Mouse (Mus musculus) cerebellum, adult 18-20 months (tissue): Measurements from ENCODE around the gene Rasl11b.
A peak's percentile ranks its signal among the peaks of the same experiment; 100 is the strongest.

Source experiments
- DNase-seq, 2 experiments: peaks; one replicate each; pipeline ENCODE4 v3.0.0; 2021

The Rasl11b gene

DNA sequence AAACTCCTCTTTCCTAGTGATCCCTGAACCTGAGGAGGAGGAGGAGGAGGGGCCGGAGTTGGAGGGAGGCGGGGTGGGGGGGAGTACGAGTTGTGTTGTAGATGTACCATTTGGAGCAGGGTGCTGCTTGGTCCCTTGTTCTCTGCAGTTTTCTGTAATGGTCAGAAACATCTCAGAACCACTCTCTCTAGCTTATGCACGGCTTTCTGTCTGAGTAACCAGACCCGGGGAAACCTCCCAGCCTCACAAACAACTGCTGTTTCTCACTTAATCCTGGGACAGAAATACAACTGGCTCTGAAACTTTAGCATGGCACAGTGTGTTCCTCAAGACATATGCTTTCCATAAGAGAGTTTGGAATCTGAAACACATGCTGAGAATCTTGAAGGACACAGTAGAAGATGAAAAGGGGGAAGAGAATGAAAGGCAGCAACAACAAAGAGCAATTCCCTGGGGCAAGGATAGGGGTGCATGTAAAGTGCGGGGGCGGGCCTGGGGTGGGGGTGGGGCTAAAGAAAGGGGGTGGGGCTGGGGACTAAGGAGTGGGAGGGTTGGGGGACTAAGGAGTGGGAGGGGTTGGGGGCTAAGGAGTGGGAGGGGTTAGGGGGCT is 19.5 kb downstream of the Rasl11b start:
- DNase-seq: no peak

DNA sequence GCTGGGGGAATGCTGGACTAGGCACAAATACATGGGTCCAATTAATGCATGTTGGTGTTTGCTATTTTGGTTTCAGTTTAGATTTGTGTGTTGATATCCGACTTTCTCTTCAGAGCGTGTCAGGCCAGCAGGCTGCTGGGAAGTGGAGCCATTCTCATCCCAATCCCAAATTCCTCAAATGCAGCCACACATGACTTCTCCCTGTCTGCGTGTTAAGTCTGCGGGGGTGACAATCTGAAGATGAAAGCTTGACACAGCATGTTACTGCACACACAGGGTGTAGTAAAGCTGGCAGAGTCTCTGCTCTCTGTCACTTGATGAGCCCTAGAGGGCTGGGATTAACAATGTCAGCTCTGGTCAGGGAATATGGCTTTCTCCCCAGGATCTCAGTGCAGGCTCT is 20.0 kb downstream of the Rasl11b start:
- no peak for DNase-seq

DNA sequence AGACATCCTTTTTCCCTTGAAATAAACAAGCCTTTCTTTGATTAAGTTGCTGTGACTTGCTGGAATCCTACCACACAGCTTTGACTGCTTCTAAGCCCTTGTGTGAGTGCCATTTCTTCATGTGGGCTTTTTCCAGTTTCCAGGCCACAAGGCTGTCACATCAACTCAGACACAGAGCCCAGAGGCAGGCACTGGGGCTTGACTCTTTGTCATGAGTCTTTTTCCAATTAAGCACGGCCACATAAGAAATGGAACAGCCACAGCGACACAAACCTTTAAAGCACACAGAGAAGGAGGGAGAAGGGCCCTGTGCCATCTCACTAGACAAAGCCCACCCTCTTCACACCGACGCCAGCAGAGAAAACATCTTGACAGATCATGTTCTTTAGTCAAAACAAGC is 23.4 kb downstream of the Rasl11b start:
- DNase-seq: no peak

DNA sequence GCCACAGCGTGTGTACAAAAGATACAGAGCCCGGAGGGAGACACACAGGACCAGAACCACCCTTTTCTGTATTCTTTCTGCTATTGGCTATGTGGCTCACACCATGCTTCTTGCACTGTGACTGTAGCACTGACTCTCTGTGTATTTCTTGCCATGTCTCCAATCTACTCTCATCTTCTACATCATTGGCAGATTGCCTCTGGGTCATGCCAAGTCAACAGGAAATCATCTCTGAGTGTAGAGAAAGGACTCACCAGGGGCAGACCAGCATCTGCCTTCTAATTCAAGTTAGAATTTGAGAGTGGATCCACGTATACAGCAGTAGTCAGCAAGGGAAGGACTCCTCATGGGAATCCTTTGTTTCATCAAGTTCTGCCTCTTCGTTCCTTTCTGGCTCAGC is 27.5 kb downstream of the Rasl11b start:
- no peak for DNase-seq

DNA sequence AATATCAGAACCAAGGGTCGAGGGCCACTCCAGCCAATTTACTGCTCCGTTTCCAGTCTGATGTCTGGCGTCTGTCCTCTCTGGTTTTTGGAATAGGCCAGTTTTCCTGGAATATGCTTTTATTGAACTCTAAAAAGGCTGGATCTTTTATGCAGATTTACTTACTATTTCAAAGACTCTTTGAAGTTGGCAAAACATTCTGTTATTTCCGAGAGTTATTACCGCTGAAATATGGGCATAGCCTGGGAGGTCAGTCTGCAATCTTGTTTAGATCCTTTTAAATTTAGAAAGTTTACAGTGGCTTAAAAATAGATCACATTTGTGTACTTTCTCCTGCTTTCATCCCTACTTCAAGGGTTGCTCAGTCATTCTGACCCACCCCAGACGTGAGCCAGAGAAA is 29.4 kb downstream of the Rasl11b start:
- DNase-seq: no peak

DNA sequence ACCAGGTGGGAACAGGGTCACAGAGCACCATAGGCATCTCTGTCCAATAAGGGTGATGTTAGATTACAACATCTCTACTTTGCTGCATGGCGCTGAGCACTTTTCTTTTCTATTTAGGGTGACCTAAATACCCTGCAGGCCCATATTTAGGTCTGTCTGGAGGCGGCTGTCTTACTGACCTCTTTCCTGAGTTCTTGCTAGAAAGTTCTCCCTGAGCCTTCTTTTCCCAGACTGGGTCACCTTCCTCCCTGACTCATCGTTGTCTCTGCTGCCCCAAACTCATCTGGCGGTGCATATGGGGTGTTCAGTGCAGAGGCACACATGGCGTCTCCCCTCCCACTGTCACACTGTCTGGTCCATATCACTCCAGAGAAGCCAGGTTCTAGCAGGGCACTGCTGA is 31.1 kb downstream of the Rasl11b start:
- DNase-seq: no peak

DNA sequence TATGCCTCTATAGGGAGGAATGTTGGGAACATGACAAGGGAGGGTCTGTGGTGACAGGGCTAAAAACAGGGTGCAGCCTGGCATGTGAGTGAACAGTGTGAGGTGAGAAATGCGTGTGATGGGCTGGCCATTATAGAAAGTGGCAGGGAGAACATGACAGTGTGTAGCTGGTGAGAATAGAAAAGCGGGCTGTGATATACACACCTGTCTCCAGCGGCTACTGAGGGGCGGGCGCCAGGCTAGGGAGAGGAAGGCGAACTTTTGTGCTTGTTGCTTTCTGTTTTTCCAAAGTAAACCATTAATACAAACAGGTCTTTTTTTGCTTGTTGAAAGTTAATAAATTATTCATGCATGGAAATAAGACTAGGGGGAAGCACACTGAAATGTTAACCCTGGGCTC is 32.3 kb downstream of the Rasl11b start:
- no peak for DNase-seq

DNA sequence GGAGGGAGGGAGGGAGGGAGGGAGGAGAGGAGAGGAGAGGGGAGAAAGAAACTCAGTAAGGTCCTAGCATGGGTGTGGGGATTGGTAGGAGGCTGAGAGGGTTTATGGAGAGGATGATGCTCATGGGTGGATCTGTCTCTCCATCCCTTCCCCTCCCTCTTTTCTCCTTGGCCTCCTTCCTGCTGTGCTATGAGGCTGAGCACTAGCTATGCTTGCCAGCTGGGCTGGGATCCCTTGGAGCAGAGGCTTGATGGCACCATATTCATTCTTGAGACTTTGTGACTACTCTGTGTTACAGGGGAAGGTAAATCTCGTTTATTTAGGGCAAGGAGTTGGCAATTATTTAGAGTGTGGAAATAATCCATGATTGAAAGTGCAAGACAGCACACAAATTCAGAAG is 33.9 kb downstream of the Rasl11b start:
- DNase-seq: no peak

DNA sequence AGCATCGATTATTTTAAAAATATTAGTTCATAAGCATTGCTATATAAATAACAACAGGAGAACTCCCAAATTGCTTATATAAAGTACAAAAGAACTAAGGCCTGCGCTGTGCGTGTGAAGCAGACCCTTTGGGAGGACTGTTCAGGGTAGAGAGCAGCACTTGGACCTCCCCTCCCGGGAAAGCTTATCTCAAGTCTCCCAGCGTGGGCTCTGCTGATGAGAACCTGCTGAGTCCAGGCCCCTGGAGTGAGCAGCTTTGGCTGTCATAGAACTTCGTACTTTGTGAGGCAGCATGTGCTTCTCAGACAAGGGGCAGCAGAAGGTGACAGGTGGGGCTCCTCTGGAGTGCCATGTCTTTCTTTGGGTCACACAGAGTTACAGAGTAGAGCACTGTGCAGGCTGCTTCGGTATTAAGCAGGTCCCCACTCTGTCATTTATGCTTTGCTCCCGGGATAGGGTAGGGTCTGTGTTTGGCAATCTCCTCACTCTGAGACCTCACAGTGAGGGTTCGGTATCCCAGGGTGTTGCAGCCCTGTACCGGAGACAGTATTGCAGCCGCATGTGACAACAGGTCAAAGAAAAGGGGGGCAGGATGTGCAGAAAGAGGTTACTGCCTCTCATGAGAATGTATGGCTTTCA is 34.8 kb downstream of the Rasl11b start:
- no peak for DNase-seq

DNA sequence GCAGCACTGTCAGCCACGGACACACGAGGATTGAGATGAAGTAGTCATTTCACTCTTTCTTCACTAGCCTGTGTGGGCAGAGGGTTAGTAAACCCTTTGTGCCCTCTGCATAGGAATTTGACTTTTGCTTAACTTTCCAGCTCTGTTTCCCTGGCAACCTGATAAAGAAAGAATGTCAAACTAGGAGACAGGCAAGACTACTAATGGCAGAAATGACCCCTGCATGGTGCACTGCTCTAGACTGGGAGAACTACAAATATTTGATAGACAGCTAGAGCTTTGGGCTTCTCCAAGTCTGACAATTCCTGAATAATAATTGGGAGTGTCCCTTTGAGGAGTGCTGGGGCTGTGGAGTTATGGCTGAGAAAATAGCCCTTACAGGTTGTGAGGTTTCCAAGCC is 35.4 kb downstream of the Rasl11b start:
- no peak for DNase-seq

DNA sequence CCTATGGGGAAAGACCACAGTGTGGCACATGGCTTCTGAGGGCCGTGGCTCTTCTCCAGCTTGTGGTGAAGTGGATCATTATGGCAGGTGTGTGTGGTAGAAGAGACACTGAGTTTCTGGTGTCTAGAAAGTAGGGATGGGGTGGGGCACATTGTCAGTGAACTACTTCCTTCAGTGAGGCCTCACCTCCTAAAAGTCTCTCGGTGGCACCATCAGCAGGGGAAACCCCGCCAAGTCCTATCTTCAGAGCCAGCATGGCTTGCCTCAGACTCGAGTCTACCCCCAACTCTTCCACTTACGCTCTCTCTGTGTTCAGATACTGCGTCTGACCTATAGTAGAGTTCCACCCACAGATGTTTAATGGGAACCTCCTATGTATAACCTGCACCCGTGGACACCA is 38.7 kb downstream of the Rasl11b start:
- DNase-seq: no peak

DNA sequence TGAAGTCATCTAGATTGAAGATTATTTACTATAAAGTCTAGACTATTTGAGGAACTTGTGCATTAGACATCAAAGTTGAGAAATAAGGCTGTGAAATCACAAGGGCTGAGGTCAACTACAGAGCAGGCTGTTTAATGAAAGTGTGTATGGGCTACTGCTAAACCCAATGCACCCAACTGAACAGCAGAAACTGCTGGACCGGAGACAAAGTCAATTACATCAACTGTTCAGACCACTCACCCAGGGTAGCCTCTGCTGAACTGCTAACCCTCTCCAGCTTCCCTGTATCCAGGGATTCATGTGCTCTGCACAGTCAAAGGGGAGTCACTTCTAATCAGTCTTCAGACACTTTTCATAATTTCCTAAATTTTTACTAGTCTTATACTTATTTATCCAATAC is 44.3 kb downstream of the Rasl11b start:
- DNase-seq: no peak

DNA sequence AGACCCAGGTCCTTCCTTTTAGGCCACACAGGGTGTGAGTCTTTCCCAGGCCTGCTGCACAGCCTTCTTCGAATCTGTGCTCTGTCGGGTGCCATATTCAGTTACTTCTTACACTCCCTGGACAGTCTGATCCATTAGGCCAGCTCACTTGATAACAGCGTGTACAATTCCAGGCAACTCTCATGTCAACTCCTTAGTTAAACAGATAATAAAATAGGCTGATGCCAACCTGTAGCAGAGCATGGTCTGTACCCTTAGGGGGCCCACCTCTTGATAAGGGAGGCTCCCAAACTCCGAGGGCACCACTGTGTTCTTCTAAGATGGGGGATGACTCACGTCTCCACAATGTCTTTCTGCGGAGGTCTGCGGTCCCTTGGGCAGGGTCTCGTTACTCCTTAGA is 45.2 kb downstream of the Rasl11b start:
- DNase-seq: no peak

DNA sequence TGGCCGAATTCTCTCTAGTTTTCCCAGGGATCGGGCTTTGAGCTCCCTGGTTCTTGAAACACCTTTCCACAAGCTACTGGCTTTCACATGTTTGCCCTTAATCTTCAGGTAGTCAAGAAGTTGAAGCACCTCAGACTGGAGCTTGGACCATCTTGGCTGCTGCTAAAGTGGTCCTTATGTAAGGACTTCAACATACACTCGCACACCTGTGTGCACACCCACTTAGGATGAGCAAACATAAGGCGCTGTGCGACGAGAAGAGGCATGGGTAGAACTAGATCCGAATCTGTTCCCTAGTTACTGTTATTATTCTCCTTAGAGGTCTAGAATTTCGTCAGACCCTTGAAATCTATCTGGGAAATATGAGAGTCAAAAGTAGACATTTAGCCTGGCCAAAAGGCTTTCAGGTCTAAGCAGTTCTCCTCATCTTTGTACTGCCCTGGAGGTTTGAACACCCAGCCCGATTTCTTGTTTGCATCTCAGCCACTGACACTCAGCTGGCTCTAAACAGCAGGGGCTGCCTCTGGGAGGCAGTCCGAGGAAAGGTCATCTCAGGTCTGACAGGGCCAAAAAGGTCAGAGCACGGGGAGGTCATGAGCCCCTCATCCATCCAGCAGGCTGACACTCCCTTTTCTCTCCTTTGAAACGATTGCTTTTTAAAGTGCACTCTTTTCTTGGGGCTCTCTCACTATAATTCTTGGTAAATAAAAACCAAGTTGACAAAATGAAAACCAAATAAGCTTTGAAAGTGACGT is 46.0 kb downstream of the Rasl11b start:
- DNase-seq: no peak

DNA sequence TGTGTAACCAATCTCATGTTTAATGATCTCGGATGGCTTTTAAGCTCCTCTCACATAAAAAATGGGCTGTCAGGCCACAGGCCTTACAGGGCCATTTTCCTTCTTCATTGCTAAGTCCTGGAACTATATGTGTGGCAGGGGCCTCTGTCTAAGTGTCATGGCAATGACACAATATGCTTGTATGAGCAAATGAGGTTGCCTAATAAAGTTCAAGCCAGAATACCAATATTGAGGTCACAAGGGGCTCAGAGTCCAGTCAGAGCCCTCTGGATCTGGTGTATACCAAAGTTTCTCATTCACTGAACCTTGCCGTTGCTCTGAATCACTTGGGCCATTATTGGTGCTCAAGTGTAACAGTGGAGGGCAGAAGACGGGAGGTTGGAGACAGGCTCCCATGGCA is 47.6 kb downstream of the Rasl11b start:
- no peak for DNase-seq

DNA sequence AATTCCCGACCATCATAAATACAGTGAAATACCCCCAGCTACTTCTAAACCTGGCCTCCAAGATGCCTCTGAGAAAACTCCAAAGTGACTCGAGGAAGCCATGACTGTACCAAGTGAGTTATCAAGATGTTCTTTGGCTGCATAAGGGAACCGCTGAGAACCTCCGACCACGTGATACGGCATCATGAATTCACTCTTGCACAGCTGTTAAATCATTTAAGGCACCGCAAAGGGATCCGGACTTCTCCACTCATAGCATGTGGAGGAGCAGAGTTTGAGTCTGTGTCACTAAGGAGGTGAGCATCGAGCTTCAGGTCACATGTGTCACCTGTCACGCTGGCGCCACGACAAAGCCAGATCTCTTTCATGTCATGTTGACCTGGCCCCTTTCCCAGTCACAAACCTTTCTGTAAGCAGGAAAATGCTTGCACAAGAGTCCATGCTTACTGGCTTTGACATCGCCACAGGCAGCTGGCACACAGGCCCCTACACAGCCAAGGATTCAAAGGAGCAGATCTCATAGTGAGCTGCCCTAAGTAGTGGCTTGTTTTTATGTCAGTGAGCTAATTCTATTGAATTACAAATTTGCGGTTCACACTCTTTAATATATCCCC is 49.4 kb downstream of the Rasl11b start:
- peak; percentile 62 to 66 for DNase-seq

DNA sequence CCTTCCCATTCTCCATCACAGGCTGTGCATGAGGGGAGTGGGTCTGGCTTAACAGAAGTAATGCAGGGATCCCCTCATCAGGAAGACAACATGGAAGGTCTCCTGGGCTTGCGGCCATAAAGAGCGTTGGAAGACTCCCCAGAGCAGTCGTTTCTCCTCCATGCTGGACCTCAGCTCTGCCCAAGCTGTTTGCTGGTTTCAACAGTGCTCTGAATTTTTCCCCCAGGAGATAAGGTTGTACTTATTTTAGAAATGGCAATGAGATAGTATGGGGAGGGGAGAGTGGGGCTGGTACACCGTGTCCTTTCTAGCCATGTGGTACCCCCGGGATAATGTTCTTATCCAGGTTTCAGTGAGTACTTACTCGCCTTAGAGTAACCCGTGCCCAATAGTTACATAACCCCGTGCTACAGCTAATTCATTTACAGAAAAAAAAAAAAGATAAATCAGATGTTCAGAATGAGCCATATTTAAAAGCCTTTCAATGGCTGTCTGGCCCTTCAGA is 50.6 kb downstream of the Rasl11b start:
- DNase-seq: no peak

DNA sequence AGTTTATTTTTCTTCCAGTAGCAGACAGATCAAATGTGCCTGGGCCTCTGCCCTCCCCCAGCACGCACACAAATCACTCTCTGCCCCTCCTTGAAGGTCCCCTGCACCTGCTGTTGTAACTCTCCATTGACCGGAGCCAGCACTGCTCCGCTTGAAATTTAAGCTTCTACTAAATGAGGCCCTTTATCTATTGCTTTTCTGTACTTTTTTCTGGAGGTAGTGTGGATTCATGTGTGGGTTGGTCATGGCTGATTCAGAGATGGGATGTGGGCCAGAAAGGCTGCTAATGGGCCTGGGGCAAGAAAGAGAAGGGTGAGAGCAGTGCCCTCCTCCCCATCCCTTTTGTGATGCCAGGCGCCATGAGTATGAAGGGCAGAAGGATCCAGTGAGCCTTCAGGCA is 51.4 kb downstream of the Rasl11b start:
- DNase-seq: no peak

DNA sequence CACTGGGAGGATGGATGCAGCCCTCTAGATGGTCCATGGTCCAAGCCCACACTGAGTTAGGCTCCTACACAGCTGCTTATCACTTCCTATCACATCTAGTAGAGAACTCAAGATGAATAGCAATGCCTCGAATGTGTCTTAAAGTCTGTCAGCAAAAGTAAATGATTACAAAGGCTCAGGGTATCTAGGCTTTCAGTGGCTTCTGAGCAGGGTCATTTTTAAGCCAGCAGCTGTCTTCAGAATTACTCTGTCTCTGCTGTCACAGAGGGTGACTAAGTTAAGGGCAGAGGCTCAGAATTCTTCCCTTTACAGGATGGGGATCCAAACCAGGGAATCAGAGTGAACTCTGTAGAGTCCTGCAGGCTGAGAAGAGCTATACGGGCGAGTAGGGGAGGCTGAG is 51.9 kb downstream of the Rasl11b start:
- no peak for DNase-seq
